ENCODE assay signal across 13 mouse cellular contexts in genomic region chr13:34456051-34456450, GRCm38 (mm10).
"Had no signal": no experiment of that assay in that cellular context is flagged by ENCODE, and none has a peak within 500 bp of the region (broad histone marks: within the 10 kb centered on the region; RNA-seq: fewer than 3 reads in every experiment).

No protein-coding gene starts in this region.

- H3K36me3 ChIP-seq: limb, embryonic 12.5 days; liver, embryonic 15.5 days; midbrain, embryonic 13.5 days; stomach, embryonic 15.5 days had no signal

- H3K27me3 ChIP-seq: limb, embryonic 12.5 days; liver, embryonic 15.5 days; midbrain, embryonic 13.5 days; stomach, embryonic 15.5 days had no signal

- H3K9ac ChIP-seq: limb, embryonic 12.5 days; liver, embryonic 15.5 days; midbrain, embryonic 13.5 days; stomach, embryonic 15.5 days had no signal

- DNase-seq: kidney, adult 11 months; kidney, postnatal 10 days; layer of hippocampus, adult 9-11 months; layer of hippocampus, postnatal 36 days; lung, adult 2 months; lung, postnatal 14 days; right cerebral cortex, postnatal 14 days; thymus, postnatal 4 days had no signal

- H3K4me1 ChIP-seq: limb, embryonic 12.5 days; liver, embryonic 15.5 days; midbrain, embryonic 13.5 days; stomach, embryonic 15.5 days had no signal

- H3K4me3 ChIP-seq: limb, embryonic 12.5 days; liver, embryonic 15.5 days; midbrain, embryonic 13.5 days; stomach, embryonic 15.5 days had no signal

- H3K9me3 ChIP-seq: limb, embryonic 12.5 days; liver, embryonic 15.5 days; midbrain, embryonic 13.5 days; stomach, embryonic 15.5 days had no signal

- H3K4me2 ChIP-seq: limb, embryonic 12.5 days; liver, embryonic 11.5 days; liver, embryonic 15.5 days; midbrain, embryonic 13.5 days; stomach, embryonic 15.5 days had no signal

- ATAC-seq: midbrain, embryonic 13.5 days had no signal

- H3K27ac ChIP-seq: limb, embryonic 12.5 days; liver, embryonic 15.5 days; midbrain, embryonic 13.5 days; stomach, embryonic 15.5 days had no signal
